Mouse (Mus musculus) embryonic fibroblast, embryonic 13.5 days (primary cell): Measurements from ENCODE around the gene Cenpq.

Experiments
- CTCF ChIP-seq: IDR thresholded peaks from 2 replicates; pipeline ENCODE4 v1.5.1; 2011; ENCODE audit warnings: mild to moderate bottlenecking, control low read depth, low read length, moderate library complexity, borderline replicate concordance; ENCODE audit not compliant: insufficient read depth
- POLR2A ChIP-seq: IDR thresholded peaks from 2 replicates; pipeline ENCODE4 v1.6.1; 2011; ENCODE audit warnings: low read depth, mild to moderate bottlenecking, control low read depth, low read length, moderate library complexity

DNA sequence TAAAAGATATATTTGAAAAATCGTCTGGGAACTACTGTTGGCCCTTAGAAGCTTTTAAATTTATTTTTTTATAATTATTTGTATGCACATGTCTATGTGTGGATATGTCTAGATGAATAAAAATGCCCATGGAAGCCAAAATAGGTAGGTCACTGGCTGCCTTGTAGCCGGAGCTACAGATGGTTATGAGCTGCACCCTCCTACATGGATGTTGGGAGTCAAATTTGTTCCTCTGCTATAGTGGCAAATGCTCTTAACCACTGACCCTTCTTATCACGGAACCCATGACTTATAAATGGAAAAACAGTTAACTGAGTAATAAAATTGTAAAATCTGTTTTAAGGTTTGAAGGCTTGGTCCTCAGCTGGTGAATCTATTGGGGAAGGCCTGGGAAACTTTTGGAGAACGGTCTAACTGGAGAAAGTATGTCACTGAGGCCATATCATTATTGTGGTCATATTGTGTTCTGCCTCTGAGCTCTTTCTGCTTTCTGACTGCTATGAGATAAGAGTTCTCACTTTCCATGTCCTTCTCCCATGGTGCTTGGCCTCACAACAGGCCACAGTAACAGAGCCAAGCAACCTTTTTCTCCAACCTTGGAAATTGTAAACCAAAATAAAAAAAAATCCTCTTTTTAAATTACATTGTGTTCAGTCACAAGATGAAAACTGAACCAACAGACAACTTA lies 46.9 kb downstream of the Cenpq start:
- TF ChIP-seq POLR2A (no peak), CTCF (no peak)
